Mouse (Mus musculus): ENCODE measurements around the gene Npas3. TPM values are rescaled to one million over a fixed set of nuclear protein-coding genes. Genes with fewer than 3 reads are reported as not detected.

The Npas3 gene
- polyA plus RNA-seq, 1 experiment from 2014 or later, result 1.3 TPM

GRCm38 (mm10) chr12:53630607-53631006, 382.1 kb downstream of the Npas3 start:
- Histone ChIP-seq H3K27ac (ENCODE audit: low read depth, low read length) (no peak overlapping the region), H3K9me3 (replicated peaks; ENCODE audit: control insufficient read depth, low read length) (no peaks in the 10 kb centered on the region), H3K27me3 (ENCODE audit: control insufficient read depth, insufficient read depth, low read length) (no peaks in the 10 kb centered on the region), H3K36me3 (ENCODE audit: control insufficient read depth, insufficient read depth, low read length) (no peaks in the 10 kb centered on the region), H3K9ac (ENCODE audit: low read depth, low read length) (no peak overlapping the region), H3K4me1 (ENCODE audit: control insufficient read depth, insufficient read depth, low read length) (peaks cover 3% of the 10 kb centered on the region; the same call in 1 of the 2 replicates), H3K4me2 (no peak overlapping the region), H3K4me3 (ENCODE audit: low read depth, low read length) (no peak overlapping the region)
- ATAC-seq (replicated peaks; ENCODE audit: insufficient number of reproducible peaks, low FRiP score, low TSS enrichment), result no peak
- 15% methylated on average over 1 of the region's 1 CpGs for WGBS (ENCODE audit: insufficient replicate concordance)

GRCm38 (mm10) chr12:53631315-53632106, 383.0 kb downstream of the Npas3 start:
- H3K4me2 ChIP-seq, result no peak overlapping the region
- WGBS (ENCODE audit: insufficient replicate concordance), result 82% methylated on average over 4 of the region's 4 CpGs
- H3K4me3 ChIP-seq (ENCODE audit: low read depth, low read length), result no peak overlapping the region
- H3K27ac ChIP-seq (ENCODE audit: low read depth, low read length), result no peak overlapping the region
- ATAC-seq (replicated peaks; ENCODE audit: insufficient number of reproducible peaks, low FRiP score, low TSS enrichment), result no peak
- H3K9me3 ChIP-seq (replicated peaks; ENCODE audit: control insufficient read depth, low read length), result no peaks in the 10 kb centered on the region
- H3K36me3 ChIP-seq (ENCODE audit: control insufficient read depth, insufficient read depth, low read length), result no peaks in the 10 kb centered on the region
- peaks cover 3% of the 10 kb centered on the region; the same call in 1 of the 2 replicates for H3K4me1 ChIP-seq (ENCODE audit: control insufficient read depth, insufficient read depth, low read length)
- H3K27me3 ChIP-seq (ENCODE audit: control insufficient read depth, insufficient read depth, low read length), result no peaks in the 10 kb centered on the region
- no peak overlapping the region for H3K9ac ChIP-seq (ENCODE audit: low read depth, low read length)

GRCm38 (mm10) chr12:53638571-53638970, 390.1 kb downstream of the Npas3 start:
- H3K27ac ChIP-seq (ENCODE audit: low read depth, low read length), result no peak overlapping the region
- H3K9ac ChIP-seq (ENCODE audit: low read depth, low read length), result no peak overlapping the region
- no peaks in the 10 kb centered on the region for H3K27me3 ChIP-seq (ENCODE audit: control insufficient read depth, insufficient read depth, low read length)
- no peak overlapping the region for H3K4me2 ChIP-seq
- H3K36me3 ChIP-seq (ENCODE audit: control insufficient read depth, insufficient read depth, low read length), result no peaks in the 10 kb centered on the region
- no peak overlapping the region for H3K4me3 ChIP-seq (ENCODE audit: low read depth, low read length)
- ATAC-seq (replicated peaks; ENCODE audit: insufficient number of reproducible peaks, low FRiP score, low TSS enrichment), result no peak
- H3K9me3 ChIP-seq (replicated peaks; ENCODE audit: control insufficient read depth, low read length), result no peaks in the 10 kb centered on the region
- H3K4me1 ChIP-seq (ENCODE audit: control insufficient read depth, insufficient read depth, low read length), result no peaks in the 10 kb centered on the region

GRCm38 (mm10) chr12:53647282-53647681, 398.8 kb downstream of the Npas3 start:
- Histone ChIP-seq H3K9me3 (replicated peaks; ENCODE audit: control insufficient read depth, low read length) (no peaks in the 10 kb centered on the region), H3K9ac (ENCODE audit: low read depth, low read length) (no peak overlapping the region), H3K27ac (ENCODE audit: low read depth, low read length) (no peak overlapping the region), H3K4me1 (ENCODE audit: control insufficient read depth, insufficient read depth, low read length) (no peaks in the 10 kb centered on the region), H3K27me3 (ENCODE audit: control insufficient read depth, insufficient read depth, low read length) (no peaks in the 10 kb centered on the region), H3K4me2 (no peak overlapping the region), H3K4me3 (ENCODE audit: low read depth, low read length) (no peak overlapping the region), H3K36me3 (ENCODE audit: control insufficient read depth, insufficient read depth, low read length) (no peaks in the 10 kb centered on the region)
- ATAC-seq (replicated peaks; ENCODE audit: insufficient number of reproducible peaks, low FRiP score, low TSS enrichment), result no peak
- 92% methylated on average over 2 of the region's 2 CpGs for WGBS (ENCODE audit: insufficient replicate concordance)

- no peaks in the 10 kb centered on the region for H3K4me1 ChIP-seq (ENCODE audit: control insufficient read depth, insufficient read depth, low read length)
- H3K4me3 ChIP-seq (ENCODE audit: low read depth, low read length), result no peak overlapping the region
- no peak overlapping the region for H3K4me2 ChIP-seq
- H3K36me3 ChIP-seq (ENCODE audit: control insufficient read depth, insufficient read depth, low read length), result no peaks in the 10 kb centered on the region
- no peak for ATAC-seq (replicated peaks; ENCODE audit: insufficient number of reproducible peaks, low FRiP score, low TSS enrichment)
- no peaks in the 10 kb centered on the region for H3K27me3 ChIP-seq (ENCODE audit: control insufficient read depth, insufficient read depth, low read length)
- H3K9ac ChIP-seq (ENCODE audit: low read depth, low read length), result no peak overlapping the region
- WGBS (ENCODE audit: insufficient replicate concordance), result 83% methylated on average over 6 of the region's 6 CpGs
- H3K27ac ChIP-seq (ENCODE audit: low read depth, low read length), result no peak overlapping the region
- no peaks in the 10 kb centered on the region for H3K9me3 ChIP-seq (replicated peaks; ENCODE audit: control insufficient read depth, low read length)
These were observed 407.8 kb downstream of the Npas3 start for GRCm38 (mm10) chr12:53656301-53656700.

- no peak for ATAC-seq (replicated peaks; ENCODE audit: insufficient number of reproducible peaks, low FRiP score, low TSS enrichment)
- H3K27me3 ChIP-seq (ENCODE audit: control insufficient read depth, insufficient read depth, low read length), result no peaks in the 10 kb centered on the region
- no peak overlapping the region for H3K9ac ChIP-seq (ENCODE audit: low read depth, low read length)
- H3K36me3 ChIP-seq (ENCODE audit: control insufficient read depth, insufficient read depth, low read length), result no peaks in the 10 kb centered on the region
- H3K4me2 ChIP-seq, result no peak overlapping the region
- no peak overlapping the region for H3K27ac ChIP-seq (ENCODE audit: low read depth, low read length)
- H3K4me3 ChIP-seq (ENCODE audit: low read depth, low read length), result no peak overlapping the region
- H3K4me1 ChIP-seq (ENCODE audit: control insufficient read depth, insufficient read depth, low read length), result no peaks in the 10 kb centered on the region
- WGBS (ENCODE audit: insufficient replicate concordance), result 60% methylated on average over 5 of the region's 5 CpGs
- no peaks in the 10 kb centered on the region for H3K9me3 ChIP-seq (replicated peaks; ENCODE audit: control insufficient read depth, low read length)
These were observed 415.6 kb downstream of the Npas3 start for GRCm38 (mm10) chr12:53664084-53664483.

GRCm38 (mm10) chr12:53671846-53672245, 423.4 kb downstream of the Npas3 start:
- H3K27ac ChIP-seq (ENCODE audit: low read depth, low read length), result no peak overlapping the region
- ATAC-seq (replicated peaks; ENCODE audit: insufficient number of reproducible peaks, low FRiP score, low TSS enrichment), result no peak
- 81% methylated on average over 2 of the region's 2 CpGs for WGBS (ENCODE audit: insufficient replicate concordance)

GRCm38 (mm10) chr12:53677091-53677630, 428.7 kb downstream of the Npas3 start:
- Histone ChIP-seq H3K4me1 (ENCODE audit: control insufficient read depth, insufficient read depth, low read length) (no peaks in the 10 kb centered on the region), H3K27ac (ENCODE audit: low read depth, low read length) (no peak overlapping the region), H3K4me2 (no peak overlapping the region), H3K4me3 (ENCODE audit: low read depth, low read length) (no peak overlapping the region), H3K27me3 (ENCODE audit: control insufficient read depth, insufficient read depth, low read length) (no peaks in the 10 kb centered on the region), H3K9ac (ENCODE audit: low read depth, low read length) (no peak overlapping the region), H3K36me3 (ENCODE audit: control insufficient read depth, insufficient read depth, low read length) (no peaks in the 10 kb centered on the region), H3K9me3 (replicated peaks; ENCODE audit: control insufficient read depth, low read length) (no peaks in the 10 kb centered on the region)
- no peak for ATAC-seq (replicated peaks; ENCODE audit: insufficient number of reproducible peaks, low FRiP score, low TSS enrichment)
- 70% methylated on average over 3 of the region's 3 CpGs for WGBS (ENCODE audit: insufficient replicate concordance)

More at GRCm38 (mm10) chr12:53671846-53672245, 423.4 kb downstream of the Npas3 start:
- H3K9me3 ChIP-seq (replicated peaks; ENCODE audit: control insufficient read depth, low read length), result no peaks in the 10 kb centered on the region
- H3K4me3 ChIP-seq (ENCODE audit: low read depth, low read length), result no peak overlapping the region
- no peaks in the 10 kb centered on the region for H3K27me3 ChIP-seq (ENCODE audit: control insufficient read depth, insufficient read depth, low read length)
- no peak overlapping the region for H3K9ac ChIP-seq (ENCODE audit: low read depth, low read length)
- no peak overlapping the region for H3K4me2 ChIP-seq
- H3K4me1 ChIP-seq (ENCODE audit: control insufficient read depth, insufficient read depth, low read length), result no peaks in the 10 kb centered on the region
- no peaks in the 10 kb centered on the region for H3K36me3 ChIP-seq (ENCODE audit: control insufficient read depth, insufficient read depth, low read length)

- Histone ChIP-seq H3K27me3 (ENCODE audit: control insufficient read depth, insufficient read depth, low read length) (no peaks in the 10 kb centered on the region), H3K9me3 (replicated peaks; ENCODE audit: control insufficient read depth, low read length) (no peaks in the 10 kb centered on the region), H3K4me1 (ENCODE audit: control insufficient read depth, insufficient read depth, low read length) (no peaks in the 10 kb centered on the region), H3K27ac (ENCODE audit: low read depth, low read length) (no peak overlapping the region), H3K9ac (ENCODE audit: low read depth, low read length) (no peak overlapping the region), H3K4me3 (ENCODE audit: low read depth, low read length) (no peak overlapping the region), H3K4me2 (no peak overlapping the region), H3K36me3 (ENCODE audit: control insufficient read depth, insufficient read depth, low read length) (no peaks in the 10 kb centered on the region)
- 70% methylated on average over 3 of the region's 3 CpGs for WGBS (ENCODE audit: insufficient replicate concordance)
- no peak for ATAC-seq (replicated peaks; ENCODE audit: insufficient number of reproducible peaks, low FRiP score, low TSS enrichment)
These were observed 429.7 kb downstream of the Npas3 start for GRCm38 (mm10) chr12:53678166-53678565.
